Mouse (Mus musculus) liver, postnatal 0 days (tissue): ENCODE measurements around the gene Pfn1. TPM values are rescaled to one million over a fixed set of nuclear protein-coding genes. Genes with fewer than 3 reads are reported as not detected.

Source experiments
- ATAC-seq: fragments of 200-750 bp; cut with Nextera tagmentation; 2 replicates; pipeline ENCODE4 v1.8.0; 2017; ENCODE audit warnings: mild to moderate bottlenecking, moderate library complexity
- DNase-seq: peaks from one replicate; pipeline ENCODE4 v3.0.0-alpha.2; 2016
- H3K27ac ChIP-seq: fragments of 300-500 bp; sonication (generic); 2 replicates; pipeline ENCODE4 v1.5.1; 2014; ENCODE audit warnings: antibody characterized with exemption, moderate library complexity, mild to moderate bottlenecking, low read depth
- H3K27me3 ChIP-seq: fragments of 300-500 bp; sonication (generic); 2 replicates; pipeline ENCODE4 v1.6.1; 2014; ENCODE audit warnings: low read length, control low read depth, mixed read lengths; ENCODE audit not compliant: insufficient read depth
- H3K36me3 ChIP-seq: fragments of 300-500 bp; sonication (generic); replicated peaks from 2 replicates; pipeline ENCODE4 v1.6.1; 2014; ENCODE audit warnings: mild to moderate bottlenecking, control low read depth, low read length, moderate library complexity, mixed read lengths; ENCODE audit not compliant: insufficient read depth
- H3K4me1 ChIP-seq: fragments of 300-500 bp; sonication (generic); 2 replicates; pipeline ENCODE4 v1.6.1; 2014; ENCODE audit warnings: antibody characterized with exemption, mild to moderate bottlenecking, control low read depth; ENCODE audit not compliant: insufficient read depth
- H3K4me2 ChIP-seq: fragments of 300-500 bp; sonication (generic); 2 replicates; pipeline ENCODE4 v1.6.1; 2014; ENCODE audit warnings: low read depth, mild to moderate bottlenecking, low read length, moderate library complexity, mixed read lengths
- H3K4me3 ChIP-seq: fragments of 300-500 bp; sonication (generic); 2 replicates; pipeline ENCODE4 v1.5.1; 2014; ENCODE audit warnings: low read depth, low read length
- H3K9ac ChIP-seq: fragments of 300-500 bp; sonication (generic); replicated peaks from 2 replicates; pipeline ENCODE4 v1.6.1; 2014; ENCODE audit warnings: mild to moderate bottlenecking, moderate library complexity
- H3K9me3 ChIP-seq: fragments of 300-500 bp; sonication (generic); 2 replicates; pipeline ENCODE4 v1.6.1; 2016; ENCODE audit warnings: mild to moderate bottlenecking, control low read depth, low read length, mixed read lengths
- CTCF ChIP-seq: sonication (generic); IDR thresholded peaks from 2 replicates; pipeline ENCODE4 v1.5.1; 2016; ENCODE audit warnings: antibody characterized with exemption, low read depth
- EP300 ChIP-seq: IDR thresholded peaks from 2 replicates; pipeline ENCODE4 v1.6.1; 2016; ENCODE audit warnings: antibody characterized with exemption, low read depth, mild to moderate bottlenecking
- WGBS: fragments of 180-500 bp; shearing (Covaris S2); extraction: QIAGEN DNeasy Blood & Tissue Kit; methylation state at CpG from one replicate; pipeline ENCODE4 v1.1.7; 2014; ENCODE audit not compliant: insufficient replicate concordance; 5-methylcytosine and 5-hydroxymethylcytosine counted together
- polyA plus RNA-seq: library from polyadenylated mRNA; unstranded; fragments of >200 nt; fragmentation: Nextera tagmentation; extraction: Ambion mirVana; gene quantifications from 2 replicates; pipeline ENCODE4 v1.2.1, GENCODE M21; 2015

The Pfn1 gene
- polyA plus RNA-seq, 1 experiment from 2014 or later: 918 TPM

- peak within 1 kb of the TSS; percentile 79 for H3K4me2 ChIP-seq
- peak; percentile 94 for ATAC-seq
- DNase-seq: peak; percentile 95
- peak within 1 kb of the TSS; percentile 73 for H3K4me3 ChIP-seq
- H3K36me3 ChIP-seq: peaks cover 16% of the 10 kb centered on the region
- whole genome bisulfite sequencing: 2% methylated on average over 47 of the region's 69 CpGs
- TF ChIP-seq CTCF (no peak), EP300 (no peak)
- H3K27ac ChIP-seq: peak within 1 kb of the TSS; percentile 95
- H3K9ac ChIP-seq: peak within 1 kb of the TSS; percentile 77
- H3K4me1 ChIP-seq: peaks cover 21% of the 10 kb centered on the region
- H3K27me3 ChIP-seq: no peaks in the 10 kb centered on the region
- H3K9me3 ChIP-seq: no peaks in the 10 kb centered on the region
Observed at GRCm38 (mm10) chr11:70699722-70700556, 45.5 kb upstream of the Pfn1 start, which contains the start of the genes Inca1 and Kif1c. Gene Inca1 (minus strand): TSS chr11:70700155. Gene Kif1c (plus strand): TSS chr11:70700548.

GRCm38 (mm10) chr11:70699051-70699450 is 44.6 kb upstream of the Pfn1 start:
- Histone ChIP-seq H3K9me3 (no peaks in the 10 kb centered on the region), H3K27ac (peak overlapping the region; percentile 95; the same call in 1 of the 2 replicates), H3K9ac (peak overlapping the region; percentile 77; the same call in 1 of the 2 replicates), H3K36me3 (peaks cover 8% of the 10 kb centered on the region), H3K4me2 (peak overlapping the region; percentile 79), H3K4me1 (peaks cover 21% of the 10 kb centered on the region), H3K27me3 (no peaks in the 10 kb centered on the region), H3K4me3 (peak overlapping the region; percentile 73; the same call in 1 of the 2 replicates)
- ATAC-seq (no peak), DNase-seq (no peak)
- 64% methylated on average over 2 of the region's 2 CpGs for WGBS
- no peak for TF ChIP-seq CTCF
- no peak for TF ChIP-seq EP300

GRCm38 (mm10) chr11:70697376-70697775 is 42.9 kb upstream of the Pfn1 start:
- H3K4me2 ChIP-seq: no peak overlapping the region
- H3K9ac ChIP-seq: no peak overlapping the region
- H3K4me3 ChIP-seq: no peak overlapping the region
- H3K36me3 ChIP-seq: peaks cover 3% of the 10 kb centered on the region; the same call in 1 of the 2 replicates
- H3K9me3 ChIP-seq: no peaks in the 10 kb centered on the region
- TF ChIP-seq CTCF (peak; percentile 35), EP300 (no peak)
- DNase-seq (no peak), ATAC-seq (no peak)
- no peak overlapping the region for H3K27ac ChIP-seq
- H3K27me3 ChIP-seq: no peaks in the 10 kb centered on the region
- peaks cover 17% of the 10 kb centered on the region for H3K4me1 ChIP-seq
- WGBS: 62% methylated on average over 3 of the region's 3 CpGs

GRCm38 (mm10) chr11:70693504-70693903 is 39.1 kb upstream of the Pfn1 start:
- H3K9ac ChIP-seq: no peak overlapping the region
- ATAC-seq (no peak), DNase-seq (no peak)
- WGBS: 60% methylated on average over 3 of the region's 3 CpGs
- no peak overlapping the region for H3K4me2 ChIP-seq
- H3K9me3 ChIP-seq: no peaks in the 10 kb centered on the region
- H3K36me3 ChIP-seq: no peaks in the 10 kb centered on the region
- no peak overlapping the region for H3K27ac ChIP-seq
- TF ChIP-seq CTCF (no peak), EP300 (no peak)
- H3K4me3 ChIP-seq: no peak overlapping the region
- peaks cover 1% of the 10 kb centered on the region for H3K4me1 ChIP-seq
- H3K27me3 ChIP-seq: no peaks in the 10 kb centered on the region

- Histone ChIP-seq H3K9me3 (no peaks in the 10 kb centered on the region), H3K4me3 (no peak overlapping the region), H3K4me2 (no peak overlapping the region), H3K4me1 (peaks cover 13% of the 10 kb centered on the region), H3K36me3 (peaks cover 9% of the 10 kb centered on the region), H3K27ac (no peak overlapping the region), H3K9ac (no peak overlapping the region), H3K27me3 (no peaks in the 10 kb centered on the region)
- ATAC-seq: no peak
- WGBS: 64% methylated on average over 4 of the region's 4 CpGs
- no peak for TF ChIP-seq CTCF
- TF ChIP-seq EP300: no peak
- DNase-seq: no peak
Observed at GRCm38 (mm10) chr11:70689578-70689977, 35.1 kb upstream of the Pfn1 start.

- peak overlapping the region; percentile 74 for H3K4me3 ChIP-seq
- peak overlapping the region; percentile 86 for H3K9ac ChIP-seq
- no peak for TF ChIP-seq EP300
- no peak for TF ChIP-seq CTCF
- ATAC-seq (no peak), DNase-seq (no peak)
- H3K4me2 ChIP-seq: peak overlapping the region; percentile 97
- peak overlapping the region; percentile 81; the same call in 1 of the 2 replicates for H3K27ac ChIP-seq
- 32% methylated on average over 8 of the region's 8 CpGs for WGBS
- H3K9me3 ChIP-seq: no peaks in the 10 kb centered on the region
- H3K36me3 ChIP-seq: peaks cover 19% of the 10 kb centered on the region
- peaks cover 13% of the 10 kb centered on the region for H3K4me1 ChIP-seq
- H3K27me3 ChIP-seq: no peaks in the 10 kb centered on the region
Observed at GRCm38 (mm10) chr11:70688372-70688771, 33.9 kb upstream of the Pfn1 start.
